Mouse (Mus musculus): ENCODE measurements at regions not wholly inside any gene's neighbourhood (a gene's known extent, or its start where the extent isn't known, plus 50 kb on each side); places are given as distances from the start of the nearest gene placed in this dataset.

GRCm38 (mm10) chr12:15146398-15146797 is 670.3 kb downstream of the Trib2 start:
- WGBS (ENCODE audit: insufficient replicate concordance), result 47% methylated on average over 2 of the region's 2 CpGs
- Histone ChIP-seq H3K36me3 (no peaks in the 10 kb centered on the region), H3K9me3 (replicated peaks) (no peaks in the 10 kb centered on the region), H3K4me3 (no peak overlapping the region), H3K27me3 (replicated peaks) (no peaks in the 10 kb centered on the region), H3K9ac (no peak overlapping the region), H3K27ac (no peak overlapping the region), H3K4me2 (no peak overlapping the region), H3K4me1 (no peaks in the 10 kb centered on the region)
- no peak for ATAC-seq

DNA sequence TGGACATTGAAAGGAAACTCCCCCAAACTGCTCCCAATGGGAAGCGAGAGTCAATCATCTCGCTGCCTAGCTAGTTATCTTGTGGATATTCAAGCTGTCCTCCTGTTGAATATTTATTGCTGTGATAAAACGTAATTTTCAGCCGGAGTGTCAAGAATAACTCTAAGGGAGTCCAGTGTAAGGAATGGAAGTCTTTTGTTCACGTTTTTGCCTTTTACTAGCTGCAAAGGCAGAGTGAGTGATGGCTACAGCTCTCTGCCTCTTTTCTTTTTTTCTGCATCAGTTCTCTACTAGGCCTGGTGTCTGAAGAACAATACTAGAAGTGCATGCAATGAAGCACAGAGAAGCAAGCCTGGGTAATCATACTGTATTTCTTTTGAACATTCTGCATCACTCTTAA is 679.7 kb downstream of the Trib2 start:
- H3K4me2 ChIP-seq, result no peak overlapping the region
- H3K36me3 ChIP-seq, result no peaks in the 10 kb centered on the region
- no peak overlapping the region for H3K27ac ChIP-seq
- H3K27me3 ChIP-seq (replicated peaks), result no peaks in the 10 kb centered on the region
- H3K4me3 ChIP-seq, result no peak overlapping the region
- WGBS (ENCODE audit: insufficient replicate concordance), result 59% methylated on average over 5 of the region's 5 CpGs
- no peak for ATAC-seq
- H3K4me1 ChIP-seq, result no peaks in the 10 kb centered on the region
- no peaks in the 10 kb centered on the region for H3K9me3 ChIP-seq (replicated peaks)
- H3K9ac ChIP-seq, result no peak overlapping the region

- Histone ChIP-seq H3K4me2 (no peak overlapping the region), H3K27ac (no peak overlapping the region), H3K9me3 (replicated peaks) (no peaks in the 10 kb centered on the region), H3K9ac (no peak overlapping the region), H3K36me3 (no peaks in the 10 kb centered on the region), H3K27me3 (replicated peaks) (no peaks in the 10 kb centered on the region), H3K4me3 (no peak overlapping the region), H3K4me1 (no peaks in the 10 kb centered on the region)
- no peak for ATAC-seq
- 61% methylated on average over 3 of the region's 3 CpGs for WGBS (ENCODE audit: insufficient replicate concordance)
Observed at GRCm38 (mm10) chr12:15124179-15124578, 692.5 kb downstream of the Trib2 start.

DNA sequence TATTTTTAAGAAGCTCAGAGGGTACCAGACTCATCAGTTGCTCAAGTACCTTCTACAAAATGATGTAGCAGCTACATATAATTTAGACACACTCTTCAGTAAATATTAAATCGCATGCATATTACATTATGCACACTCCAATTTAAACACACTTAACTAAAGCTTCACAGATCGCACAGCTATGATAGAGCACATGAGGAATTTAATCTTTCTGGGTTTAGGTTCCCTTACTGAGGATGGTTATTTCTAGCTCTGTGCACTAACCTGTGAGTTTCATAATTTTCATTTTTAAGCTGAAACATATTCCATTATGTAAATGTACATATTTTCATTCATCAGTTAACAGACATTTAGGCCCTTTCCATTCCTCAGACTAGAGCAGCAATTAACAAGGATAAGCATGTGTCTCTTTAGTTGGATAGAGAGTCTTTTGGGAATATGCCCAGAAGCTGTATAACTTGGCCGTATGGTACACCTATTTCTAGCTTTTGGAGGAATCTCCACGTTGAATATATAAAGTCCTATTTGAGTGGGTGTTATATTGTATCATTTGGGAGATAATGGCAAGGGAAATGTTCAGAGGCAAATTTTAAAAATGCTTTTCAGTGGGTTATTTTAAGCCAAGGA is 694.0 kb downstream of the Trib2 start:
- no peak overlapping the region for H3K4me2 ChIP-seq
- H3K27ac ChIP-seq, result no peak overlapping the region
- no peak for ATAC-seq

DNA sequence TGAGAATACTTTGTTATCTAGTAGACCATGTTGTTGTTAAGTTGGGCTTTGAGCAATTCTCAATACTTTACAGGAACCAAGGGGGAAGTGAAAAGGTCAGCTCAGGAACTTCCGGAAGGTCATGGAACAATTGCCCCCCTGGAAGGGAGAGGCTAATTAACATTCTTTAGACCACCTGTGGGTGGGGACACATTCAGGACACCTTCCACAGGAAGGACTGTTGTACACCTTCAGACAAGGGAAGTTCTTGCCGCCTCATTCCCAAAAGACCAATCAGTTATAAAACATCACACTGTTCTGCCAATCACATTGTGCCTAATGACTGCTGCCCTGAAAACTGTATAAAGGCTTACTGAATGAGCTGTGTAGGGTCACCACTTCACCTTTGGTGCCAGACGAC is 701.2 kb downstream of the Trib2 start:
- no peak overlapping the region for H3K9ac ChIP-seq
- H3K27ac ChIP-seq, result no peak overlapping the region
- no peaks in the 10 kb centered on the region for H3K36me3 ChIP-seq
- H3K27me3 ChIP-seq (replicated peaks), result no peaks in the 10 kb centered on the region
- H3K4me1 ChIP-seq, result no peaks in the 10 kb centered on the region
- no peak overlapping the region for H3K4me2 ChIP-seq
- WGBS (ENCODE audit: insufficient replicate concordance), result 69% methylated on average over 3 of the region's 3 CpGs
- H3K4me3 ChIP-seq, result no peak overlapping the region
- ATAC-seq, result no peak
- H3K9me3 ChIP-seq (replicated peaks), result no peaks in the 10 kb centered on the region

More for the DNA sequence above, 694.0 kb downstream of the Trib2 start:
- Histone ChIP-seq H3K4me1 (no peaks in the 10 kb centered on the region), H3K4me3 (no peak overlapping the region), H3K9me3 (replicated peaks) (no peaks in the 10 kb centered on the region), H3K9ac (no peak overlapping the region), H3K36me3 (no peaks in the 10 kb centered on the region), H3K27me3 (replicated peaks) (no peaks in the 10 kb centered on the region)
- WGBS (ENCODE audit: insufficient replicate concordance), result 63% methylated on average over 4 of the region's 4 CpGs

DNA sequence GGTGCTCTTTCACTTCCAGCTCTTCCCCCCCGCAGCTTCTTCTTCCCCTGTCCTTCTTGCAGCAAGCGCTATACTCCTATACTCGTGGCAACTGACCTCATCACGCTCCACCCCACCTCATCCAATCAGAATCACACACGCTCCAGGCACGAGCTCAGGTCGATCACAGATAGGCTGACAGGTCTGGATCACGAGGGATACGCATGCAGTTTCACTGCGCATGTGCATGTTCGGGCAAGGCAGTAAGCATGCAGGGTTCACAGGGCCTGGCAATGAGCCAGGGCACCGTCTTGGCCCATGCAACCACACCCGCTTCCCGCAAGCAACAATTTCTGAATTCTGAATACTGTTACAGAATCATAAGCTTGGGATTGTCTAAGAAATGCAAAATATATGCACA is 701.9 kb downstream of the Trib2 start:
- WGBS (ENCODE audit: insufficient replicate concordance), result 74% methylated on average over 14 of the region's 14 CpGs
- no peak for ATAC-seq
- Histone ChIP-seq H3K36me3 (no peaks in the 10 kb centered on the region), H3K4me2 (no peak overlapping the region), H3K27ac (no peak overlapping the region), H3K9me3 (replicated peaks) (no peaks in the 10 kb centered on the region), H3K4me1 (no peaks in the 10 kb centered on the region), H3K4me3 (no peak overlapping the region), H3K27me3 (replicated peaks) (no peaks in the 10 kb centered on the region), H3K9ac (no peak overlapping the region)

DNA sequence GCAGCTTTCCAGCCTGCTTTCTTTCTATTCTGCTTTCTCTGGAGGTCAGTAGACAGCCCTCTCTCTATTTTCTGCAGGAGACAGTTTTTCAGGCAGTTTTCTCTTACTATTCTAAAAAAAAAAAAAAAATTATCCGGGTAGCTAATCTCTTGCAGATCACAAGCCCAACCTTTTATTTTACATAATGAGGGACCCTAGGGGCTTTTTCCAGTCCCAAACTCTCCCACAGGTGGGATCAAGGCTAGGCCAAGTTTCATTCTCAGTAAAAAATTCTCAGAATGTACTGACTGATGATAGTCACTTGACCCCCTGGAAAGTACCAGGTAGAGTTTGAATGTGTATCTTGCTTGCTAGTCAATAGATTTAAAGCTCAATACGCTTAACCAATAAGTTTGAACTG is 705.7 kb downstream of the Trib2 start:
- H3K9me3 ChIP-seq (replicated peaks), result no peaks in the 10 kb centered on the region
- 63% methylated on average over 2 of the region's 2 CpGs for WGBS (ENCODE audit: insufficient replicate concordance)
- no peaks in the 10 kb centered on the region for H3K4me1 ChIP-seq
- no peak overlapping the region for H3K9ac ChIP-seq
- H3K36me3 ChIP-seq, result no peaks in the 10 kb centered on the region
- ATAC-seq, result no peak
- H3K27me3 ChIP-seq (replicated peaks), result no peaks in the 10 kb centered on the region
- H3K4me2 ChIP-seq, result no peak overlapping the region
- H3K27ac ChIP-seq, result no peak overlapping the region
- H3K4me3 ChIP-seq, result no peak overlapping the region

DNA sequence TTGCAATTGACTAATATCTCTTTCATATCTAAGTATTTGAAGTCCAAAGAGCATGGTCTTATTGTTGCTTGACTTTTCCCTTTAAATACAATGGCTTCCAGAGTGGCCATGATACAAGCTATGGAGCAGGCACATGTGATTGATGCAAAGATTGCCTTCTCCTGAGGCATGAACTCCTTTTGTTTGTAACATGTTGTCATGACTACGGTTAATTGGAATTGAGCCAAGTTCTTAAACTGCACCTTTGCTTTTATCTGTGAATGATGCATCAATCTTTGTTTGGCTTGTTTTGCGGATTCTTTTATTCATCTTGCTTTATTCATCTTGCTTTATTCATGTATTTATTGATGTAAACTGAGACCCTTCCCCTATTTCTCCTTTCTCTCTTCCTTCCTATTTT is 711.8 kb downstream of the Trib2 start:
- no peaks in the 10 kb centered on the region for H3K27me3 ChIP-seq (replicated peaks)
- no peak overlapping the region for H3K9ac ChIP-seq
- H3K4me2 ChIP-seq, result no peak overlapping the region
- no peak for ATAC-seq
- no peak overlapping the region for H3K4me3 ChIP-seq
- H3K9me3 ChIP-seq (replicated peaks), result no peaks in the 10 kb centered on the region
- no peak overlapping the region for H3K27ac ChIP-seq
- WGBS (ENCODE audit: insufficient replicate concordance), result 72% methylated on average over 2 of the region's 2 CpGs
- H3K36me3 ChIP-seq, result no peaks in the 10 kb centered on the region
- no peaks in the 10 kb centered on the region for H3K4me1 ChIP-seq

DNA sequence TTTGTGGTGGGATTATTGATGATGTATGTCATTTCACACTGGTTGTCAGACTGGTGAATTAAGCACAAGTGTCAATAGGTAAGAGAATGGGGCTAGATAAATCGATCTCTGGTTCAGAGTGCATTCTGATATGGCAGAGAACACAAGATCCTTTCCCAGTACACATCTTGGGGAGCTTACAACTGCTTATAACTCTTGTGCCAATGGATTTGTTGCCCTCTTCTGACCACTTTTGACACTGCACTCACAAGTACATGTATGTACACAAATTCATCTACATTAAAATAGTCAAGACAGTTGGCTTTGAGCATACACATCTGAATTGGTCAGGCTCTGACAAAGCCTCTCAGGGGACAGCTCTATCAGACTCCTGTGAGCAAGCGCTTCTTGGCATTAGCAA is 738.1 kb downstream of the Trib2 start:
- no peak overlapping the region for H3K4me2 ChIP-seq
- no peaks in the 10 kb centered on the region for H3K36me3 ChIP-seq
- no peak overlapping the region for H3K4me3 ChIP-seq
- WGBS (ENCODE audit: insufficient replicate concordance), result 46% methylated on average over 2 of the region's 2 CpGs
- H3K9ac ChIP-seq, result no peak overlapping the region
- no peak for ATAC-seq
- H3K27me3 ChIP-seq (replicated peaks), result no peaks in the 10 kb centered on the region
- H3K4me1 ChIP-seq, result no peaks in the 10 kb centered on the region
- no peak overlapping the region for H3K27ac ChIP-seq
- H3K9me3 ChIP-seq (replicated peaks), result no peaks in the 10 kb centered on the region

DNA sequence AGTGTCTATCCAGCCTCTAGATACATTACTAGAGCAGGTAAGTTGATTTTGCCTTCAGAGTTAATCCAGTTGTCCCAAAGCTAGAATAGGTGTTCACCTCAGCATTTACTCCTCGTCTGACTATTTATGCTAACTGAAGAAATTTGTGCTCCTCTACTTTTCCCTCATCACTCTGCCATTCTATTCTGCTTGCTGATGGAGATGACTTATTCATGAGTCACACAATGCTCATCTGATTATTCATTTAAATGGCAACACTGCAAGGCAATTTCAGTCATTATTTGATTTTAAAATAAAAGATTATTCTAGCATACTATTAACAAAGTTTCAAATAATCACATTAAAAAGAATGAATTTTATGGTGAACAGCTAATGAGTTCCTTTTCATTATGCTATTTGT is 752.4 kb downstream of the Trib2 start:
- Histone ChIP-seq H3K4me2 (no peak overlapping the region), H3K27ac (no peak overlapping the region), H3K27me3 (replicated peaks) (no peaks in the 10 kb centered on the region), H3K36me3 (no peaks in the 10 kb centered on the region), H3K4me1 (no peaks in the 10 kb centered on the region), H3K9ac (no peak overlapping the region), H3K9me3 (replicated peaks) (no peaks in the 10 kb centered on the region), H3K4me3 (no peak overlapping the region)
- 65% methylated on average over 1 of the region's 1 CpGs for WGBS (ENCODE audit: insufficient replicate concordance)
- ATAC-seq, result no peak

GRCm38 (mm10) chr12:15051387-15051786 is 765.3 kb downstream of the Trib2 start:
- no peak for ATAC-seq

DNA sequence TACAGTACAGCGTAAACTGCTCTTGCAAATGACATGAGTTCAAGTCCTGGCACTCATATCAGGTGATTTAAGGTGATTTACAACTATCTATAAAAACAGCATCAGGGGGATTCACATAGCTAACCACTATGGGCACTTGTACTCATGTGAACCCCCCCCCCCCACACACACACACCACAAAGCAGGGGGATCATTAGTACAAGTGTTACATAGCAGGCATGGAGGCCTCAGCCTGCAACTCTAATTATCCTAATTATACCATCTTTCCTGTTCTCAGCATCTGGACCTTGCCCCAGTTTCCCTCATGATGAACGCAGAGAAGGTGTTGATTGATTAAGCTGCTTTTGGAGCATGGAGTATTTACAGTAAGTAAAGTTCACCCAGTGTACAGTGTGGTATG is 773.5 kb downstream of the Trib2 start:
- no peaks in the 10 kb centered on the region for H3K4me1 ChIP-seq
- no peak overlapping the region for H3K4me3 ChIP-seq
- no peak overlapping the region for H3K4me2 ChIP-seq
- WGBS (ENCODE audit: insufficient replicate concordance), result 78% methylated on average over 2 of the region's 2 CpGs
- no peaks in the 10 kb centered on the region for H3K36me3 ChIP-seq
- H3K9ac ChIP-seq, result no peak overlapping the region
- H3K27ac ChIP-seq, result no peak overlapping the region
- H3K27me3 ChIP-seq (replicated peaks), result no peaks in the 10 kb centered on the region
- ATAC-seq, result no peak
- no peaks in the 10 kb centered on the region for H3K9me3 ChIP-seq (replicated peaks)

More at GRCm38 (mm10) chr12:15051387-15051786, 765.3 kb downstream of the Trib2 start:
- Histone ChIP-seq H3K9me3 (replicated peaks) (no peaks in the 10 kb centered on the region), H3K9ac (no peak overlapping the region), H3K4me1 (no peaks in the 10 kb centered on the region), H3K4me3 (no peak overlapping the region), H3K27ac (no peak overlapping the region), H3K36me3 (no peaks in the 10 kb centered on the region), H3K27me3 (replicated peaks) (no peaks in the 10 kb centered on the region), H3K4me2 (no peak overlapping the region)
- WGBS (ENCODE audit: insufficient replicate concordance), result 74% methylated on average over 5 of the region's 5 CpGs

DNA sequence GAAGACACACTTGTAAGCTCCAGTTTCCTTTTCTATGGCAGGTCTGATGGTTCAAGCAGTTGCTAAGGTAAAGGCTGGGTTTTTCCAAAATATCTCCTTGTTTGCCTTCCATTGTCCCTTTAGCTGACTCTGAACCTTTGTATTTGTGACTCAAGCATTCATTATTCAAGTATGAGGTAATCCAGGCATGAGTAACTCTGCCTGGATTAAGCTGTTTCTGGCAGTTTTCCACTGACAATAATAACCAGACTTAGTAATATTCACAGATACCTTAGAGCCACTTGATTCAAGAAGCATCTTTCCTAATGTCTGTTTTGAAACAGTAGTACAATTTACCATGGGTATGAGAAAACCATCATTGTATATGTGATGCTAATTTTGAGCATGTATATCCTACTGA is 805.6 kb downstream of the Trib2 start:
- no peaks in the 10 kb centered on the region for H3K36me3 ChIP-seq
- no peak overlapping the region for H3K4me2 ChIP-seq
- H3K4me1 ChIP-seq, result no peaks in the 10 kb centered on the region
- no peak overlapping the region for H3K27ac ChIP-seq
- no peaks in the 10 kb centered on the region for H3K27me3 ChIP-seq (replicated peaks)
- no peak for ATAC-seq
- H3K4me3 ChIP-seq, result no peak overlapping the region
- no peaks in the 10 kb centered on the region for H3K9me3 ChIP-seq (replicated peaks)
- H3K9ac ChIP-seq, result no peak overlapping the region

Data from liver, embryonic 12.5 days (tissue).